Mouse (Mus musculus) heart, adult 9 months (tissue): Measurements from ENCODE around the gene Vmn2r2.

ENCODE experiments used
- DNase-seq, 2 experiments: peaks; one replicate each; pipeline ENCODE4 v3.0.0; 2022; ENCODE audit warnings: low spot score in 2 of 2

Gene Vmn2r2

DNA sequence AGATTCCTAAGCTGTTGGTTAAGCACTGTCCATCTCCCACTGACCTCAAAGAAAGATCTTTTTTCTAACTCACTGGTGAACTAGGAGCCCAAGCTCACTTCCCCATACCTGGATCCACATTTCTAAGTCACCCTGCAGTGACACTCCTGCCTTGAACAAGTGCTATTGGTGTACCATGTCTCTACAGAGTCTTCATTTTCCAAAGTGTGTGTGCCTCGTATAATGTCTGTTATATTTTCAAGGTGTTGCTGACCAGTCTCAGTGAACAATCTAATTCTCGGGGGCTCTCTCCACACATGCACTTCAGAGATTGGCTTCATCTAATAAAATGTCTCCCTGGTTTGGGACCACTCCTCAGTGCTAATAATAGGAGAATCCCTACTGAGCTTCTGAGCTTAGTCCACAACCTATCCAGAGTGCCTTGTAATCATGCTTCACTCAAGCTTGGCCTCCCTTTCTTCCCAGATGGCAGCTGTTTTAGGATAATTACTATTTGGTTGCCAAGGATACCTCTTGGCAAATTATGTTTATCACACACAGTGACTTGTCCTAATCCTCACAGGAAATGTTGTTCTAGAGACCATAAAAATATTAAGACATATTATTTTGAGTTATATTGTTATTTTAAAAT, at the start of gene Vmn2r2:
Gene Vmn2r2, minus strand, starts transcription at position 51 of the 631 bp plus-strand sequence.
- no peak for DNase-seq

DNA sequence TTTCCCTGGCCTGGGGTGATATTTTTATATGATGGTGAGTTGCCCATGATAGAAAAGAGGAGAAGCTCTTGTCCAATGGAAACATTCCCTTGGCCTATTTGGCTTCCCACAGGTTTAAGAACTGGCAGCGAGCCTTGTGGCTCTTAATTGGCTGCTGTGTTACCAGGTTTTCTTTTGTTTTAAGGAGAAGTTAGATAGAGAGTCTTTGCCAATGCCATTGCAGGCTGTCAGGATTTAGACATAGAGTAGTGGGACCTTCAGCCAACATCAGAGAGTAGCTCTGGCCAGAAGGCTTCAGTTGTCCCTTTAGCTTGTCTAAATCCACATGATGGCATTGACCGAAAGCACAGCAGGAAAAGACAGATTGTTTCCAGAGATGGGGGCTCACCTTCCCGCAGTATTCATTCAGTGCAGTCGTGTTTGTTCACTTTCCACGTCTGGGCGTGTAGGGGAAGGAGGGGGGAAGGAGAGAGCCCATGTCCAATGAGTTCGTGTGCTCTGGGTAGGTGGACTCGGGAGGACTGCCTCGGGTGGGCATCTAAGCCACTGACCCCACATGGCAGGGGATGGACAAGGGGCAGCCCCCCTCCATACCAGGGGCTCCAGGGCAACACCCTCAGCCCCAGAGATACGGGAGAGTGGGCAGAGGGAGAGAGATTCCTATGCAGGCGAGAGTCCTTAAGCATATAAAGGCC, 28.2 kb downstream of the Vmn2r2 start:
- no peak for DNase-seq

DNA sequence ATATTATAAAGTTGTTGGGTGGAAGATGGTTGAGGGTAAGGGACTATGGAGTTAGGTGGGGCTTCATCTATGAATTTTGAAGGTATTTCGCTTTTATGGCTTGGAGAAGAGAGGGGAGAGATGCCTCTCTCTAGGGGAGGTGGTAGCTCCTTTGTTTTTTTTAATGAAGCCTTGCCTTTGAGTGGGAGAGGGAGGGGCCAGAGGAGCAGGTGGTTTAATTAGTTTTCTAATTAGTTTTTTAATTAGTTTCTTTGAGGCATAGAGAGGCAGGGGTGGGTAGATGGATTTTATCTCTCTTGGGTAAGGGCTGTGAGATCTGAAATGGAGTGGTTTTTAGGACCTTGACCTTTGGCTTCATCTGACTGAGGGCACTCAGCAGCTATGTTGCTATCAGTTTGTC, 29.0 kb downstream of the Vmn2r2 start:
- no peak for DNase-seq

DNA sequence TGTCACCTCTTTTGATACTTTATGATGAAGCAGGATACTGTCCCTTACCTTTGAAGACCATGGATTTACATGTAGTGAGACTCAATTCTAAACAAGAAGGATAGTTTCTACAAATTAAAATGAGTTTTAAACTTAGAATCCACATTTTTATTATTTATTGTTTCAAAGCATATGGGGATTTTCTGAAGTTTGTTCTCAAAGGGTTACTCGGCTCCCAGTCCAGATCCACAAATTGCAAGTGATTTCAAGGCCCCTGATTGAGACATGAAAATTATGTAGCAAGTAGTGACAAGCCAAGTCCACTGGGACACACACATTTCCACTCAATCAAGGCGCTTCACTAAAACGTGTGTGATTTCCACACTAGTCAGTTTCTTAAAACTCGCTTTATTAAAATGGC, 60.5 kb downstream of the Vmn2r2 start, which contains the start of gene Vmn2r1:
Gene Vmn2r1, plus strand, starts transcription at position 301 of the 400 bp plus-strand sequence.
- DNase-seq, result no peak
